ENCODE assay signal across 8 mouse cellular contexts in genomic region chr11:106778589-106779387, GRCm38 (mm10). TPM values are rescaled to one million over a fixed set of nuclear protein-coding genes. Genes with fewer than 3 reads are reported as not detected.
DNase-seq lines count a peak whose midpoint lies in the region; ATAC-seq and TF ChIP-seq lines count a peak whose summit lies in the region.

No protein-coding gene starts in this region.

- peak overlapping the region; percentile 98 for H3K27ac ChIP-seq in heart, embryonic 12.5 days (ENCODE audit: poor library complexity, severe bottlenecking)
- peak overlapping the region; percentile 60 for H3K27ac ChIP-seq in ES-Bruce4 (ENCODE audit: insufficient read depth, low read length)
- peak overlapping the region; percentile 94 for H3K27ac ChIP-seq in forebrain, embryonic 10.5 days
- peak overlapping the region; percentile 96 for H3K27ac ChIP-seq in liver, embryonic 13.5 days

- H3K9ac ChIP-seq in heart, embryonic 12.5 days = peak overlapping the region; percentile 95
- H3K9ac ChIP-seq in ES-Bruce4 (ENCODE audit: low read depth, poor library complexity, severe bottlenecking) = peak overlapping the region; percentile 89
- H3K9ac ChIP-seq in liver, embryonic 13.5 days = peak overlapping the region; percentile 93

- 2% methylated on average over 39 of the region's 39 CpGs for WGBS in heart, embryonic 12.5 days
- WGBS in forebrain, embryonic 10.5 days = 4% methylated on average over 39 of the region's 39 CpGs
- 2% methylated on average over 39 of the region's 39 CpGs for WGBS in liver, embryonic 13.5 days (ENCODE audit: insufficient replicate concordance)

- H3K27me3 ChIP-seq in heart, embryonic 12.5 days (replicated peaks) = no peaks in the 10 kb centered on the region
- no peaks in the 10 kb centered on the region for H3K27me3 ChIP-seq in ES-Bruce4 (ENCODE audit: control insufficient read depth, insufficient read depth, low read length, poor library complexity, severe bottlenecking)
- H3K27me3 ChIP-seq in forebrain, embryonic 10.5 days (ENCODE audit: poor library complexity, severe bottlenecking) = no peaks in the 10 kb centered on the region
- no peaks in the 10 kb centered on the region for H3K27me3 ChIP-seq in liver, embryonic 13.5 days

- no peak for TF ChIP-seq CTCF in ES-Bruce4 (IDR thresholded peaks at IDR 0.05; ENCODE audit: low read depth, low read length)

- peak; percentile 81 for ATAC-seq in heart, embryonic 12.5 days (ENCODE audit: insufficient number of reproducible peaks, low FRiP score)
- ATAC-seq in liver, embryonic 13.5 days (ENCODE audit: low read depth) = peak; percentile 74

- H3K36me3 ChIP-seq in heart, embryonic 12.5 days = peaks cover 61% of the 10 kb centered on the region
- peaks cover 60% of the 10 kb centered on the region for H3K36me3 ChIP-seq in ES-Bruce4 (ENCODE audit: control insufficient read depth, insufficient read depth, low read length, poor library complexity, severe bottlenecking)
- peaks cover 74% of the 10 kb centered on the region for H3K36me3 ChIP-seq in forebrain, embryonic 10.5 days (replicated peaks)
- peaks cover 72% of the 10 kb centered on the region for H3K36me3 ChIP-seq in liver, embryonic 13.5 days

- TF ChIP-seq EP300 in ES-Bruce4 (IDR thresholded peaks at IDR 0.05; ENCODE audit: insufficient read depth, low read depth, low read length) = no peak

- no peak for TF ChIP-seq POLR2A in ES-Bruce4 (IDR thresholded peaks at IDR 0.05; ENCODE audit: insufficient read depth, low read length)

- peak overlapping the region; percentile 92 for H3K4me2 ChIP-seq in heart, embryonic 12.5 days
- H3K4me2 ChIP-seq in liver, embryonic 13.5 days = peak overlapping the region; percentile 87

- no peaks in the 10 kb centered on the region for H3K9me3 ChIP-seq in heart, embryonic 12.5 days (replicated peaks)
- H3K9me3 ChIP-seq in ES-Bruce4 (replicated peaks; ENCODE audit: control insufficient read depth, insufficient read depth, low read length, poor library complexity, severe bottlenecking) = no peaks in the 10 kb centered on the region
- H3K9me3 ChIP-seq in forebrain, embryonic 10.5 days = no peaks in the 10 kb centered on the region
- no peaks in the 10 kb centered on the region for H3K9me3 ChIP-seq in liver, embryonic 13.5 days (replicated peaks)

- H3K4me3 ChIP-seq in heart, embryonic 12.5 days = peak overlapping the region; percentile 96
- H3K4me3 ChIP-seq in ES-Bruce4 (ENCODE audit: low read depth, low read length) = peak overlapping the region; percentile 92
- H3K4me3 ChIP-seq in forebrain, embryonic 10.5 days = peak overlapping the region; percentile 93
- H3K4me3 ChIP-seq in liver, embryonic 13.5 days (replicated peaks) = peak overlapping the region; percentile 84

- no peak for DNase-seq in heart, postnatal 4 days
- DNase-seq in forebrain, embryonic 10.5 days (ENCODE audit: extremely low spot score, low spot score) = no peak
- no peak for DNase-seq in liver, embryonic 13.5 days
- no peak for DNase-seq in right cerebral cortex, adult 18-20 months
- DNase-seq in thymus, postnatal 4 days = no peak
- DNase-seq in right cerebral cortex, postnatal 10 days (ENCODE audit: low spot score in 2 of 2) = no peak

- H3K4me1 ChIP-seq in heart, embryonic 12.5 days (replicated peaks) = peaks cover 8% of the 10 kb centered on the region; the same call in 1 of the 2 replicates
- no peaks in the 10 kb centered on the region for H3K4me1 ChIP-seq in ES-Bruce4 (ENCODE audit: control insufficient read depth, insufficient read depth, low read length)
- peaks cover 25% of the 10 kb centered on the region for H3K4me1 ChIP-seq in forebrain, embryonic 10.5 days
- peaks cover 44% of the 10 kb centered on the region for H3K4me1 ChIP-seq in liver, embryonic 13.5 days (replicated peaks)

RNA-seq across cellular contexts. Expression of gene Polg2, which starts 0.5 kb away (rescaled TPM):
- 6.9 and 7.6 TPM in 2 replicates for polyA plus RNA-seq in heart, embryonic 12.5 days (2016; fragmentation: Nextera tagmentation; extraction: Ambion mirVana)
- 1 to 10 TPM; 3.1 to 3.4 TPM for total RNA-seq in heart, postnatal 4 days (2021)
- polyA plus RNA-seq in ES-Bruce4 (2011; ENCODE audit: insufficient read depth, insufficient read length, low read depth, missing spikeins) = 11.9 and 12.3 TPM in 2 replicates
- 10.1 and 10.9 TPM in 2 replicates for polyA plus RNA-seq in forebrain, embryonic 10.5 days (2016; fragmentation: Nextera tagmentation; extraction: Ambion mirVana)
- polyA plus RNA-seq in liver, embryonic 13.5 days (2015; fragmentation: Nextera tagmentation; extraction: Ambion mirVana) = 5.5 and 5.9 TPM in 2 replicates

RNA-seq across cellular contexts. Expression of gene Ddx5, which starts 10.2 kb away (rescaled TPM):
- polyA plus RNA-seq in heart, embryonic 12.5 days (2016; fragmentation: Nextera tagmentation; extraction: Ambion mirVana) = 243 and 248 TPM in 2 replicates
- total RNA-seq in heart, postnatal 4 days (2021) = 100 to 1,000 TPM; 561 to 583 TPM
- polyA plus RNA-seq in ES-Bruce4 (2011; ENCODE audit: insufficient read depth, insufficient read length, low read depth, missing spikeins) = 910 and 946 TPM in 2 replicates
- polyA plus RNA-seq in forebrain, embryonic 10.5 days (2016; fragmentation: Nextera tagmentation; extraction: Ambion mirVana) = 311 and 330 TPM in 2 replicates
- polyA plus RNA-seq in liver, embryonic 13.5 days (2015; fragmentation: Nextera tagmentation; extraction: Ambion mirVana) = 131 and 152 TPM in 2 replicates

RNA-seq across cellular contexts. Expression of gene Cep95, which starts 10.3 kb away (rescaled TPM):
- 14.9 and 16.2 TPM in 2 replicates for polyA plus RNA-seq in heart, embryonic 12.5 days (2016; fragmentation: Nextera tagmentation; extraction: Ambion mirVana)
- total RNA-seq in heart, postnatal 4 days (2021) = 1 to 10 TPM; 6.8 to 9.3 TPM
- 29.5 and 30.6 TPM in 2 replicates for polyA plus RNA-seq in ES-Bruce4 (2011; ENCODE audit: insufficient read depth, insufficient read length, low read depth, missing spikeins)
- polyA plus RNA-seq in forebrain, embryonic 10.5 days (2016; fragmentation: Nextera tagmentation; extraction: Ambion mirVana) = 18.7 and 20.0 TPM in 2 replicates
- polyA plus RNA-seq in liver, embryonic 13.5 days (2015; fragmentation: Nextera tagmentation; extraction: Ambion mirVana) = 8.1 and 11.4 TPM in 2 replicates

RNA-seq across cellular contexts. Expression of gene Milr1, which starts 27.8 kb away (rescaled TPM):
- polyA plus RNA-seq in heart, embryonic 12.5 days (2016; fragmentation: Nextera tagmentation; extraction: Ambion mirVana) = 0.57 and 0.95 TPM in 2 replicates
- under 1 TPM; 0.55 to 0.86 TPM for total RNA-seq in heart, postnatal 4 days (2021)
- 0.40 and 1.2 TPM in 2 replicates for polyA plus RNA-seq in ES-Bruce4 (2011; ENCODE audit: insufficient read depth, insufficient read length, low read depth, missing spikeins)
- 0.81 and 1.00 TPM in 2 replicates for polyA plus RNA-seq in forebrain, embryonic 10.5 days (2016; fragmentation: Nextera tagmentation; extraction: Ambion mirVana)
- 2.6 and 2.7 TPM in 2 replicates for polyA plus RNA-seq in liver, embryonic 13.5 days (2015; fragmentation: Nextera tagmentation; extraction: Ambion mirVana)

RNA-seq across cellular contexts. Expression of gene Pecam1, which starts 28.4 kb away (rescaled TPM):
- polyA plus RNA-seq in heart, embryonic 12.5 days (2016; fragmentation: Nextera tagmentation; extraction: Ambion mirVana) = 67.9 and 73.1 TPM in 2 replicates
- total RNA-seq in heart, postnatal 4 days (2021) = 100 to 1,000 TPM; 183 TPM
- 21.6 and 24.3 TPM in 2 replicates for polyA plus RNA-seq in ES-Bruce4 (2011; ENCODE audit: insufficient read depth, insufficient read length, low read depth, missing spikeins)
- 16.0 and 16.9 TPM in 2 replicates for polyA plus RNA-seq in forebrain, embryonic 10.5 days (2016; fragmentation: Nextera tagmentation; extraction: Ambion mirVana)
- polyA plus RNA-seq in liver, embryonic 13.5 days (2015; fragmentation: Nextera tagmentation; extraction: Ambion mirVana) = 6.1 and 8.6 TPM in 2 replicates
